Mouse (Mus musculus): ENCODE measurements around the gene Zfp609. TPM values are rescaled to one million over a fixed set of nuclear protein-coding genes. Genes with fewer than 3 reads are reported as not detected.

The Zfp609 gene
- polyA plus RNA-seq, 1 experiment from 2014 or later = 8.5 TPM

GRCm38 (mm10) chr9:65649997-65650396, 177.4 kb downstream of the Zfp609 start:
- H3K4me3 ChIP-seq (replicated peaks) = no peak overlapping the region
- H3K4me1 ChIP-seq = no peaks in the 10 kb centered on the region
- no peak overlapping the region for H3K9ac ChIP-seq
- H3K4me2 ChIP-seq (replicated peaks) = no peak overlapping the region
- H3K36me3 ChIP-seq = no peaks in the 10 kb centered on the region
- no peak for ATAC-seq (ENCODE audit: insufficient number of reproducible peaks, low FRiP score, low TSS enrichment, low read depth)
- H3K9me3 ChIP-seq (replicated peaks) = no peaks in the 10 kb centered on the region
- no peaks in the 10 kb centered on the region for H3K27me3 ChIP-seq
- no peak overlapping the region for H3K27ac ChIP-seq (replicated peaks)
- WGBS = 31% methylated on average over 1 of the region's 1 CpGs

GRCm38 (mm10) chr9:65648730-65649129, 178.6 kb downstream of the Zfp609 start:
- H3K4me3 ChIP-seq (replicated peaks) = no peak overlapping the region
- ATAC-seq (ENCODE audit: insufficient number of reproducible peaks, low FRiP score, low TSS enrichment, low read depth) = no peak
- no peaks in the 10 kb centered on the region for H3K27me3 ChIP-seq
- H3K36me3 ChIP-seq = no peaks in the 10 kb centered on the region
- no peak overlapping the region for H3K9ac ChIP-seq
- H3K4me1 ChIP-seq = no peaks in the 10 kb centered on the region
- 91% methylated on average over 13 of the region's 13 CpGs for WGBS
- no peak overlapping the region for H3K4me2 ChIP-seq (replicated peaks)
- no peaks in the 10 kb centered on the region for H3K9me3 ChIP-seq (replicated peaks)
- no peak overlapping the region for H3K27ac ChIP-seq (replicated peaks)

GRCm38 (mm10) chr9:65646782-65647181, 180.6 kb downstream of the Zfp609 start:
- H3K4me2 ChIP-seq (replicated peaks) = no peak overlapping the region
- no peaks in the 10 kb centered on the region for H3K9me3 ChIP-seq (replicated peaks)
- H3K27ac ChIP-seq (replicated peaks) = no peak overlapping the region
- H3K36me3 ChIP-seq = no peaks in the 10 kb centered on the region
- no peaks in the 10 kb centered on the region for H3K27me3 ChIP-seq
- H3K4me3 ChIP-seq (replicated peaks) = no peak overlapping the region
- ATAC-seq (ENCODE audit: insufficient number of reproducible peaks, low FRiP score, low TSS enrichment, low read depth) = no peak
- WGBS = 76% methylated on average over 2 of the region's 2 CpGs
- no peaks in the 10 kb centered on the region for H3K4me1 ChIP-seq
- no peak overlapping the region for H3K9ac ChIP-seq

DNA sequence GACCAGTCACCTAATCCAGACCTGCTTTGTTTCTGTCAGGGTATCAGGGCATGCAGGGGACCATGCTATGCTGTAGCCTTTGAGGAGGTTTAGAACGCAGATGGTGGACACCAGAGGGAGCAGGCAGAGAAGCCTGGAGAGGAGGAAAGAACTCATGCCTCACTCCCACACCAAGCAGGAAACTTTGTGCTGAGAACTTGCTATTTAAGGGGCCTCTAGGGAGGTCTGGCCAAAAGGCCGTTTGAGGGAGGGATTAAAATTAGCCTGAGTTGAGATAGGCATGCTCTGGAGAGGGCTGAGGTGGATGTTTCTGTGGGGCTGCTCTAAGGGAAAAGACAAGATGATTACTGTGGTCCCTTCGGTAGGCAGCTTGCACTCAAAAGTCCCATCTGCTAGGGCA, 181.4 kb downstream of the Zfp609 start:
- H3K27ac ChIP-seq (replicated peaks) = no peak overlapping the region
- no peak overlapping the region for H3K4me3 ChIP-seq (replicated peaks)
- peaks cover 2% of the 10 kb centered on the region; the same call in 1 of the 2 replicates for H3K4me1 ChIP-seq
- WGBS = 45% methylated on average over 3 of the region's 3 CpGs
- ATAC-seq (ENCODE audit: insufficient number of reproducible peaks, low FRiP score, low TSS enrichment, low read depth) = no peak
- no peaks in the 10 kb centered on the region for H3K9me3 ChIP-seq (replicated peaks)
- H3K4me2 ChIP-seq (replicated peaks) = no peak overlapping the region
- H3K9ac ChIP-seq = no peak overlapping the region
- H3K36me3 ChIP-seq = no peaks in the 10 kb centered on the region
- no peaks in the 10 kb centered on the region for H3K27me3 ChIP-seq

GRCm38 (mm10) chr9:65644960-65645359, 182.4 kb downstream of the Zfp609 start:
- Histone ChIP-seq H3K4me1 (peaks cover 4% of the 10 kb centered on the region; the same call in 1 of the 2 replicates), H3K9me3 (replicated peaks) (no peaks in the 10 kb centered on the region), H3K9ac (no peak overlapping the region), H3K27ac (replicated peaks) (no peak overlapping the region), H3K36me3 (no peaks in the 10 kb centered on the region), H3K4me3 (replicated peaks) (no peak overlapping the region), H3K4me2 (replicated peaks) (no peak overlapping the region), H3K27me3 (no peaks in the 10 kb centered on the region)
- 84% methylated on average over 4 of the region's 4 CpGs for WGBS
- ATAC-seq (ENCODE audit: insufficient number of reproducible peaks, low FRiP score, low TSS enrichment, low read depth) = no peak

DNA sequence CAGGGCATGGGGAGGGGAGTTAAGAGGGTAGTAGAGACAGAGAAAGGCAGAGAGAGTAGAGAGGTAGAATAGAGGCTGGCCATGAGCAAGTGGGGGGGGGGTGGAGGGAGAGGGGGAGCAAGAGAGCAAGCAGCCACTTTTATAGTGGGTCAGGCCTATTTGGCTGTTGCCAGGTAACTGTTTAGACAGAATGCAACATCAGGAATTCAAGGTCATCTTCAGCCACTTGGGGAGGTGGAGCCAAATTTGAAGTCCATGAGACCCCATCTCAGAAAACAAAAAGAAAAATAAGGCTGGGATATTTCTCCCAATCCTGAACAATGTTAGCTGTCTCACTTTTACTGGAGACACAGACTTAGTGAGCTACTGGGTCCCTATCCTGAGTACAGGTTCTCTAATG, 184.8 kb downstream of the Zfp609 start:
- peaks cover 4% of the 10 kb centered on the region; the same call in 1 of the 2 replicates for H3K4me1 ChIP-seq
- H3K4me3 ChIP-seq (replicated peaks) = no peak overlapping the region
- no peak for ATAC-seq (ENCODE audit: insufficient number of reproducible peaks, low FRiP score, low TSS enrichment, low read depth)
- no peak overlapping the region for H3K4me2 ChIP-seq (replicated peaks)
- H3K27me3 ChIP-seq = no peaks in the 10 kb centered on the region
- H3K9me3 ChIP-seq (replicated peaks) = no peaks in the 10 kb centered on the region
- no peak overlapping the region for H3K27ac ChIP-seq (replicated peaks)
- H3K9ac ChIP-seq = no peak overlapping the region
- no peaks in the 10 kb centered on the region for H3K36me3 ChIP-seq

Other genes starting within 250 kb of the Zfp609 start
- 15.0 and 16.0 TPM in 2 replicates for gene Plekho2, start 247.5 kb downstream of the Zfp609 start, polyA plus RNA-seq (2015; fragmentation: Nextera tagmentation; extraction: Ambion mirVana)
- 10.8 and 11.5 TPM in 2 replicates for gene Pif1, start 240.4 kb downstream of the Zfp609 start, polyA plus RNA-seq (2015; fragmentation: Nextera tagmentation; extraction: Ambion mirVana)
- gene Rbpms2, start 197.9 kb downstream of the Zfp609 start, polyA plus RNA-seq (2015; fragmentation: Nextera tagmentation; extraction: Ambion mirVana) = 7.9 and 8.9 TPM in 2 replicates
- 304 and 311 TPM in 2 replicates for gene Oaz2, start 159.6 kb downstream of the Zfp609 start, polyA plus RNA-seq (2015; fragmentation: Nextera tagmentation; extraction: Ambion mirVana)
- 135 and 145 TPM in 2 replicates for gene Pclaf, start 62.7 kb upstream of the Zfp609 start, polyA plus RNA-seq (2015; fragmentation: Nextera tagmentation; extraction: Ambion mirVana)
- gene Trip4, start 81.2 kb upstream of the Zfp609 start, polyA plus RNA-seq (2015; fragmentation: Nextera tagmentation; extraction: Ambion mirVana) = 31.8 and 38.1 TPM in 2 replicates
- gene Csnk1g1, start 81.4 kb upstream of the Zfp609 start, polyA plus RNA-seq (2015; fragmentation: Nextera tagmentation; extraction: Ambion mirVana) = 15.7 and 18.0 TPM in 2 replicates
- gene Ppib, start 232.7 kb upstream of the Zfp609 start, polyA plus RNA-seq (2015; fragmentation: Nextera tagmentation; extraction: Ambion mirVana) = 668 and 701 TPM in 2 replicates
- 5.3 and 6.0 TPM in 2 replicates for gene Snx22, start 242.2 kb upstream of the Zfp609 start, polyA plus RNA-seq (2015; fragmentation: Nextera tagmentation; extraction: Ambion mirVana)

All from embryonic facial prominence, embryonic 15.5 days (tissue).